Mouse (Mus musculus) lung, embryonic 15.5 days (tissue): ENCODE measurements at regions not wholly inside any gene's neighbourhood (a gene's known extent, or its start where the extent isn't known, plus 50 kb on each side); places are given as distances from the start of the nearest gene placed in this dataset.
A peak's percentile ranks its signal among the peaks of the same experiment; 100 is the strongest.

Experiments
- ATAC-seq: fragments of 200-750 bp; cut with Nextera tagmentation; 2 replicates; pipeline ENCODE4 v1.8.0; 2017; ENCODE audit warnings: moderate number of reproducible peaks, borderline replicate concordance; ENCODE audit not compliant: low FRiP score, low TSS enrichment; ENCODE audit errors: extremely low read depth
- H3K27ac ChIP-seq: fragments of 300-500 bp; sonication (generic); 2 replicates; pipeline ENCODE4 v1.5.1; 2015; ENCODE audit warnings: moderate library complexity, mild to moderate bottlenecking, inconsistent platforms
- H3K27me3 ChIP-seq: fragments of 300-500 bp; sonication (generic); 2 replicates; pipeline ENCODE4 v1.6.1; 2015; ENCODE audit warnings: inconsistent platforms
- H3K36me3 ChIP-seq: fragments of 300-500 bp; sonication (generic); 2 replicates; pipeline ENCODE4 v1.6.1; 2015; ENCODE audit warnings: inconsistent platforms
- H3K4me1 ChIP-seq: fragments of 300-500 bp; sonication (generic); 2 replicates; pipeline ENCODE4 v1.6.1; 2015; ENCODE audit warnings: inconsistent platforms
- H3K4me2 ChIP-seq: fragments of 300-500 bp; sonication (generic); 2 replicates; pipeline ENCODE4 v1.6.1; 2015; ENCODE audit warnings: inconsistent platforms, mild to moderate bottlenecking, moderate library complexity
- H3K4me3 ChIP-seq: fragments of 300-500 bp; sonication (generic); 2 replicates; pipeline ENCODE4 v1.5.1; 2015; ENCODE audit warnings: mild to moderate bottlenecking, inconsistent platforms
- H3K9ac ChIP-seq: fragments of 300-500 bp; sonication (generic); 2 replicates; pipeline ENCODE4 v1.6.1; 2015; ENCODE audit warnings: inconsistent platforms
- H3K9me3 ChIP-seq: fragments of 300-500 bp; sonication (generic); 2 replicates; pipeline ENCODE4 v1.6.1; 2016; ENCODE audit warnings: inconsistent platforms
- WGBS: fragments of 180-500 bp; shearing (Covaris S2); methylation state at CpG from one replicate; pipeline ENCODE4 v1.1.7; 2015; 5-methylcytosine and 5-hydroxymethylcytosine counted together

- 89% methylated on average over 4 of the region's 4 CpGs for WGBS
- no peak overlapping the region for H3K9ac ChIP-seq
- no peaks in the 10 kb centered on the region for H3K27me3 ChIP-seq
- H3K36me3 ChIP-seq = no peaks in the 10 kb centered on the region
- H3K9me3 ChIP-seq = no peaks in the 10 kb centered on the region
- no peak overlapping the region for H3K4me2 ChIP-seq
- no peak for ATAC-seq
- no peak overlapping the region for H3K27ac ChIP-seq
- H3K4me1 ChIP-seq = peaks cover 12% of the 10 kb centered on the region
- H3K4me3 ChIP-seq = no peak overlapping the region
Measured at GRCm38 (mm10) chr13:111962155-111962554, 153.4 kb upstream of the Map3k1 start.

- H3K9me3 ChIP-seq = no peaks in the 10 kb centered on the region
- 0 out of 2 replicates have a peak, but pooled peaks have one; percentile 13 for ATAC-seq
- no peak overlapping the region for H3K4me3 ChIP-seq
- no peak overlapping the region for H3K4me2 ChIP-seq
- peak overlapping the region; percentile 71 for H3K27ac ChIP-seq
- H3K4me1 ChIP-seq = peaks cover 24% of the 10 kb centered on the region
- H3K27me3 ChIP-seq = no peaks in the 10 kb centered on the region
- no peak overlapping the region for H3K9ac ChIP-seq
- H3K36me3 ChIP-seq = no peaks in the 10 kb centered on the region
- 40% methylated on average over 6 of the region's 6 CpGs for WGBS
Measured at GRCm38 (mm10) chr13:111966113-111966512, 157.3 kb upstream of the Map3k1 start.

- peak; percentile 37; the same call in 1 of the 2 replicates for ATAC-seq
- H3K27ac ChIP-seq = peak overlapping the region; percentile 71
- no peak overlapping the region for H3K4me2 ChIP-seq
- H3K4me1 ChIP-seq = peaks cover 24% of the 10 kb centered on the region
- no peaks in the 10 kb centered on the region for H3K27me3 ChIP-seq
- WGBS = 10% methylated on average over 3 of the region's 3 CpGs
- H3K9me3 ChIP-seq = no peaks in the 10 kb centered on the region
- no peak overlapping the region for H3K9ac ChIP-seq
- H3K36me3 ChIP-seq = no peaks in the 10 kb centered on the region
- no peak overlapping the region for H3K4me3 ChIP-seq
Measured at GRCm38 (mm10) chr13:111966627-111967026, 157.8 kb upstream of the Map3k1 start.

- H3K9ac ChIP-seq = no peak overlapping the region
- no peaks in the 10 kb centered on the region for H3K27me3 ChIP-seq
- H3K9me3 ChIP-seq = no peaks in the 10 kb centered on the region
- H3K36me3 ChIP-seq = no peaks in the 10 kb centered on the region
- WGBS = 78% methylated on average over 7 of the region's 7 CpGs
- H3K27ac ChIP-seq = peak overlapping the region; percentile 46; the same call in 1 of the 2 replicates
- no peak for ATAC-seq
- no peak overlapping the region for H3K4me2 ChIP-seq
- H3K4me3 ChIP-seq = no peak overlapping the region
- peaks cover 24% of the 10 kb centered on the region for H3K4me1 ChIP-seq
Measured at GRCm38 (mm10) chr13:111968197-111968596, 159.4 kb upstream of the Map3k1 start.

- Histone ChIP-seq H3K4me3 (no peak overlapping the region), H3K36me3 (no peaks in the 10 kb centered on the region), H3K27ac (no peak overlapping the region), H3K27me3 (no peaks in the 10 kb centered on the region), H3K4me2 (no peak overlapping the region), H3K4me1 (peaks cover 17% of the 10 kb centered on the region), H3K9ac (no peak overlapping the region), H3K9me3 (no peaks in the 10 kb centered on the region)
- ATAC-seq = no peak
- 49% methylated on average over 4 of the region's 4 CpGs for WGBS
Measured at GRCm38 (mm10) chr13:111974282-111974681, 165.5 kb upstream of the Map3k1 start.

GRCm38 (mm10) chr13:111975549-111975948 is 166.8 kb upstream of the Map3k1 start:
- Histone ChIP-seq H3K4me3 (no peak overlapping the region), H3K4me1 (peaks cover 30% of the 10 kb centered on the region), H3K9ac (no peak overlapping the region), H3K36me3 (no peaks in the 10 kb centered on the region), H3K9me3 (no peaks in the 10 kb centered on the region), H3K27ac (no peak overlapping the region), H3K27me3 (no peaks in the 10 kb centered on the region), H3K4me2 (no peak overlapping the region)
- 82% methylated on average over 3 of the region's 3 CpGs for WGBS
- no peak for ATAC-seq

GRCm38 (mm10) chr13:111977769-111978674 is 169.2 kb upstream of the Map3k1 start:
- no peaks in the 10 kb centered on the region for H3K36me3 ChIP-seq
- no peak overlapping the region for H3K9ac ChIP-seq
- peaks cover 30% of the 10 kb centered on the region for H3K4me1 ChIP-seq
- WGBS = 52% methylated on average over 31 of the region's 31 CpGs
- no peaks in the 10 kb centered on the region for H3K27me3 ChIP-seq
- no peaks in the 10 kb centered on the region for H3K9me3 ChIP-seq
- 0 out of 2 replicates have a peak overlapping the region, but pooled peaks have one; percentile 2 for H3K4me3 ChIP-seq
- H3K27ac ChIP-seq = peak overlapping the region; percentile 54
- H3K4me2 ChIP-seq = peak overlapping the region; percentile 30
- ATAC-seq = peak; percentile 58; the same call in 1 of the 2 replicates

- Histone ChIP-seq H3K9me3 (no peaks in the 10 kb centered on the region), H3K9ac (no peak overlapping the region), H3K4me3 (no peak overlapping the region), H3K36me3 (no peaks in the 10 kb centered on the region), H3K4me1 (peaks cover 36% of the 10 kb centered on the region), H3K27ac (peak overlapping the region; percentile 54), H3K4me2 (peak overlapping the region; percentile 41; the same call in 1 of the 2 replicates), H3K27me3 (no peaks in the 10 kb centered on the region)
- ATAC-seq = no peak
- WGBS = 36% methylated on average over 5 of the region's 5 CpGs
Measured at GRCm38 (mm10) chr13:111978675-111979020, 169.9 kb upstream of the Map3k1 start.

GRCm38 (mm10) chr13:111979428-111980204 is 170.8 kb upstream of the Map3k1 start:
- peak; percentile 43; the same call in 1 of the 2 replicates for ATAC-seq
- Histone ChIP-seq H3K4me2 (peak overlapping the region; percentile 41), H3K4me1 (peaks cover 45% of the 10 kb centered on the region), H3K27me3 (no peaks in the 10 kb centered on the region), H3K9me3 (no peaks in the 10 kb centered on the region), H3K27ac (peak overlapping the region; percentile 54), H3K4me3 (no peak overlapping the region), H3K9ac (peak overlapping the region; percentile 14; the same call in 1 of the 2 replicates), H3K36me3 (no peaks in the 10 kb centered on the region)
- 23% methylated on average over 17 of the region's 17 CpGs for WGBS

- Histone ChIP-seq H3K4me2 (no peak overlapping the region), H3K36me3 (no peaks in the 10 kb centered on the region), H3K4me1 (peaks cover 46% of the 10 kb centered on the region), H3K9me3 (no peaks in the 10 kb centered on the region), H3K9ac (no peak overlapping the region), H3K27ac (no peak overlapping the region), H3K4me3 (no peak overlapping the region), H3K27me3 (no peaks in the 10 kb centered on the region)
- WGBS = 62% methylated on average over 12 of the region's 12 CpGs
- ATAC-seq = no peak
Measured at GRCm38 (mm10) chr13:111980205-111980595, 171.4 kb upstream of the Map3k1 start.

- H3K4me3 ChIP-seq = no peak overlapping the region
- no peak for ATAC-seq
- H3K4me2 ChIP-seq = no peak overlapping the region
- H3K9ac ChIP-seq = no peak overlapping the region
- H3K9me3 ChIP-seq = no peaks in the 10 kb centered on the region
- H3K27ac ChIP-seq = no peak overlapping the region
- H3K36me3 ChIP-seq = no peaks in the 10 kb centered on the region
- 89% methylated on average over 2 of the region's 2 CpGs for WGBS
- peaks cover 46% of the 10 kb centered on the region for H3K4me1 ChIP-seq
- H3K27me3 ChIP-seq = no peaks in the 10 kb centered on the region
Measured at GRCm38 (mm10) chr13:111981103-111981502, 172.3 kb upstream of the Map3k1 start.
